Mouse (Mus musculus) kidney, embryonic 15.5 days (tissue): ENCODE data around the gene Ckap5. TPM values are rescaled to one million over a fixed set of nuclear protein-coding genes. Genes with fewer than 3 reads are reported as not detected.

Experiments
- ATAC-seq: fragments of 200-750 bp; cut with Nextera tagmentation; replicated peaks from 2 replicates; pipeline ENCODE4 v1.8.0; 2017; ENCODE audit warnings: moderate TSS enrichment; ENCODE audit not compliant: low FRiP score
- H3K27ac ChIP-seq: fragments of 300-500 bp; sonication (generic); 2 replicates; pipeline ENCODE4 v1.5.1; 2015; ENCODE audit warnings: mild to moderate bottlenecking, inconsistent platforms
- H3K27me3 ChIP-seq: fragments of 300-500 bp; sonication (generic); 2 replicates; pipeline ENCODE4 v1.6.1; 2015; ENCODE audit warnings: inconsistent platforms
- H3K36me3 ChIP-seq: fragments of 300-500 bp; sonication (generic); 2 replicates; pipeline ENCODE4 v1.6.1; 2015; ENCODE audit warnings: inconsistent platforms
- H3K4me1 ChIP-seq: fragments of 300-500 bp; sonication (generic); 2 replicates; pipeline ENCODE4 v1.6.1; 2015; ENCODE audit warnings: inconsistent platforms
- H3K4me2 ChIP-seq: fragments of 300-500 bp; sonication (generic); 2 replicates; pipeline ENCODE4 v1.6.1; 2015; ENCODE audit warnings: moderate library complexity, mild to moderate bottlenecking, inconsistent platforms
- H3K4me3 ChIP-seq: fragments of 300-500 bp; sonication (generic); replicated peaks from 2 replicates; pipeline ENCODE4 v1.5.1; 2015; ENCODE audit warnings: mild to moderate bottlenecking, inconsistent platforms
- H3K9ac ChIP-seq: fragments of 300-500 bp; sonication (generic); 2 replicates; pipeline ENCODE4 v1.6.1; 2015; ENCODE audit warnings: mild to moderate bottlenecking, inconsistent platforms
- H3K9me3 ChIP-seq: fragments of 300-500 bp; sonication (generic); replicated peaks from 2 replicates; pipeline ENCODE4 v1.6.1; 2016; ENCODE audit warnings: inconsistent platforms
- WGBS: fragments of 180-500 bp; shearing (Covaris S2); methylation state at CpG from one replicate; pipeline ENCODE4 v1.1.7; 2015; ENCODE audit warnings: mixed read lengths; 5-methylcytosine and 5-hydroxymethylcytosine counted together
- polyA plus RNA-seq: library from polyadenylated mRNA; unstranded; fragments of >200 nt; fragmentation: Nextera tagmentation; extraction: Ambion mirVana; gene quantifications from 2 replicates; pipeline ENCODE4 v1.2.1, GENCODE M21; 2015

Ckap5 gene
- polyA plus RNA-seq, 1 experiment from 2014 or later, result 83.3 TPM

DNA sequence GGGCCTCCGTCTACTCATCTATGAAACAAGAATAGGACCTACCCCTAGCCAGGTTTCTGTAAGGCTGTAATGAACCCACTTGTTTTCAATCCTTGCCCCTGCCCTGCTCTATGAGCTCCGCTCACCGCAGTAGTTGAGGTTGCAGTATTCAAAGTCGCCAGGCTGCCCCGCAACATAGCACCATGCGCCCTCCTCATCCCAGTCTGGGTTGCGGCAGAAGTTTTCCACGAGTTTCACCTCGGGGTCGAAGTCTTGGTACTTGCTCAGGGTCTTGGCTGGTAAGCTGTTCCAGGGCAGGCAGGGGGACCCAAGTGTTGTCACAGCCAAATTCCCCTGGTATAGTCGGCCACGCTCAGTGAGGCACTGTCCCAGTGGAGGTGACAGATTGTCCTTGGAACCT, 103.8 kb downstream of the Ckap5 start:
- Histone ChIP-seq H3K27me3 (no peaks in the 10 kb centered on the region), H3K4me2 (no peak overlapping the region), H3K36me3 (no peaks in the 10 kb centered on the region), H3K9me3 (no peaks in the 10 kb centered on the region), H3K27ac (no peak overlapping the region), H3K9ac (no peak overlapping the region), H3K4me1 (no peaks in the 10 kb centered on the region), H3K4me3 (no peak overlapping the region)
- 88% methylated on average over 12 of the region's 12 CpGs for WGBS
- no peak for ATAC-seq

DNA sequence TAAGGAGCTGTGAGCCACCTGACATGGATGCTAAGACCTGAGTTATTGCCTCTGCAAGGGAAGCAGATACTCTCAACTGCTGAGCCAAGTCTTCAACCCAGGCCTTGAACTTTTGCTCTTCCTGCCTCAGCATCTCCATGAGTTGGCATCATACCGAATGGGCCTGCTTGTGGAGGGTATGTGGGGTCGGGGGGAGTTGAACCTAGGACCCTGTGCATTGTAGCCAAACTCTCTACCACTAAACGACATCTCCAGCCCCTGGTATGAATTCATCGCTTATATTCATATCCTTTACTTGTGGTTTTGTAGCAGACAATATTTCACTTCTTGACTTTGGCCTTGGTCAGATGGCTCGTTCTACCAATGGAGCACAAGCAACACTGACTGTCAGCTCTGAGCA, 105.3 kb downstream of the Ckap5 start:
- H3K4me2 ChIP-seq, result no peak overlapping the region
- no peak overlapping the region for H3K27ac ChIP-seq
- no peak overlapping the region for H3K9ac ChIP-seq
- no peaks in the 10 kb centered on the region for H3K9me3 ChIP-seq
- no peaks in the 10 kb centered on the region for H3K27me3 ChIP-seq
- WGBS, result 87% methylated on average over 5 of the region's 5 CpGs
- no peaks in the 10 kb centered on the region for H3K4me1 ChIP-seq
- H3K4me3 ChIP-seq, result no peak overlapping the region
- H3K36me3 ChIP-seq, result no peaks in the 10 kb centered on the region
- ATAC-seq, result no peak

DNA sequence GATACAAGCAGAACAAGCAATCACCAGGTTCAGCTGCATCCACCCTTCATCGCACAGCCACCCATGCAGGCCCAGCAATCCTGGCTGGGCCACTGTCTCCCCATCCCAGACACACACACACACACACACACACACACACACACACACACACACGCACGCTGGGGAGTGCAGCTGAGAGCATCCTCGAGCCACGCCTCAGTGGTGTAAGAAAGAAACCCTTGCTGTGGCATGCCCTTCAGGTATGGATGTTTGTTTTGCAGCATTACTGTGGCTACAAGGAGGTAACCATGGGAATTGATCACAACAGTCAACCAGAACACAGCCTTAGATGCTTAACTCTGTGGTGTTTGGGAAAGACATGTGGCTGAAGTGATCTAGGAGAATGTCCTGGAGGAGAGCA, 105.8 kb downstream of the Ckap5 start:
- Histone ChIP-seq H3K4me1 (no peaks in the 10 kb centered on the region), H3K9me3 (no peaks in the 10 kb centered on the region), H3K4me2 (no peak overlapping the region), H3K27me3 (no peaks in the 10 kb centered on the region), H3K36me3 (no peaks in the 10 kb centered on the region), H3K4me3 (no peak overlapping the region), H3K9ac (no peak overlapping the region), H3K27ac (no peak overlapping the region)
- no peak for ATAC-seq
- WGBS, result 77% methylated on average over 5 of the region's 5 CpGs

DNA sequence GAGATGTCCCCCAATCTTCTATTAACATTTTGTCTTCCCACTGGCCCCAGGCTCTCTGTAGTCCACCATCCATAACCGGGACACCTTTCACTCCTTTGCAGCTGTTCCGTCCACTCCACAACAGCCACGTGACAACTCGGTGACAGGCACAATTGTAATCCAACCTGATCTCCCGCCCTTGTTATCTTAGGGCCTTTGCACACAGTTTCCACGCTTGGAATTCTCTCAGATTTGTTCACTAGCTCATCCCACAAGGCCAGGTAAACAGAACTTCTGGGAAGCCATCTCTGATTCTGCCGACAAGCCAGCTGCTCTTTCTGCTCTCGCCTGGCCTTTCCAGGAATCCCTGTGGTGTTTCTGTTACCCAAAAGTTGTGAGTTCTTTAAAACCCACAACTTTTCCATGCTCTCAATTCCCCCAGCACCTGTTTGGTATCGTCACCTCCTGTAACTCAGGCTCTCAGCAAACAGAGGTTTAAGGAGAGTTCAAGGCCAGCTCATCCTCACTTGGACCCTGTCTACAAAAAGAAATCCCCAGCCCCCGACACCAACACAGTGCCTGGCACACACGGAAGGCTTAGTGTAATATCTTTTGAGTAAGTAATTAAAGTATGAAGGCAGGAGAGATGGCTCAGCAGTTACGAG, 106.9 kb downstream of the Ckap5 start:
- 74% methylated on average over 12 of the region's 12 CpGs for WGBS
- H3K9me3 ChIP-seq, result no peaks in the 10 kb centered on the region

DNA sequence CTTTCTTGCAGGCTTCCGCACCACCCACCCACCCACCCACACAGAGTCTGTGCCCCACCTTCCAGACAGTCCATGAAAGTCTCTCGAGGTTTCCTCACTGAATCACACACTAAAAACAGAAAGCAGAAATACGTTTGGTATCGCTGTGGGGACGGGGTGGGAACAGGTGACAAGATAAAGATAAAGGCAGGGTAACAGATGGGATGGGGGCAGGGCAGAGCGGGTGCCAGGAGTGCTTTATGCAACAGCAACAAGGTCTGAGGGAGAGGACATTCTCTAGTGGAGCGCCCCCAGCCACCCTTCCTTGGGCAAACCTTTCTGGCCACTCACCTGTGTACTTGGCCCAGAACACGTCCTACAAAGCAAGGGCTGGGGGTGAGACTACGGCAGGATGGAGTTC, 108.3 kb downstream of the Ckap5 start:
- Histone ChIP-seq H3K9me3 (no peaks in the 10 kb centered on the region), H3K9ac (no peak overlapping the region), H3K27me3 (no peaks in the 10 kb centered on the region), H3K27ac (no peak overlapping the region), H3K4me3 (no peak overlapping the region), H3K36me3 (no peaks in the 10 kb centered on the region), H3K4me1 (no peaks in the 10 kb centered on the region), H3K4me2 (no peak overlapping the region)
- ATAC-seq, result no peak
- 85% methylated on average over 9 of the region's 9 CpGs for WGBS

More for the DNA sequence above, 106.9 kb downstream of the Ckap5 start:
- Histone ChIP-seq H3K27me3 (no peaks in the 10 kb centered on the region), H3K4me3 (no peak overlapping the region), H3K36me3 (no peaks in the 10 kb centered on the region), H3K4me2 (no peak overlapping the region), H3K9ac (no peak overlapping the region), H3K4me1 (no peaks in the 10 kb centered on the region), H3K27ac (no peak overlapping the region)
- no peak for ATAC-seq

DNA sequence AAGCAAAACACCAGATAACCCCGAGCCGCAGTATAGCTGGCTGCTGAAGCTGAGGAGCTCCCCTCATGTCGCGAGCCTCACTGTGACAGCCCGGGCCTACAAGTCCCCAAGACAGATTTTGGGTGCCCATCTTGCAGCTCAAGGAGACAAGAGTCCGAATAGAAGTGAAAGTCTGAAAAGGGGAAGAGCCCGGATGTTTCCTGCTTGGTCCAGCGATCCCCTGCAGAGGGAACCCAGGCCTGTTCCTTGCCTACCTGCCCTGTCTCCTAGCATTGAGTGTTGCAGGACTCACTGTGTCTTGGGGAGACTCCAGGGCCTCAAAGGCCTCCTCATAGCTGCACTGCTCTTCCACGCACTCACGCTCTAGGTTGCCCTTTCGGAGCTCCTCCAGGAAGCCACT, 108.9 kb downstream of the Ckap5 start:
- H3K27ac ChIP-seq, result no peak overlapping the region

DNA sequence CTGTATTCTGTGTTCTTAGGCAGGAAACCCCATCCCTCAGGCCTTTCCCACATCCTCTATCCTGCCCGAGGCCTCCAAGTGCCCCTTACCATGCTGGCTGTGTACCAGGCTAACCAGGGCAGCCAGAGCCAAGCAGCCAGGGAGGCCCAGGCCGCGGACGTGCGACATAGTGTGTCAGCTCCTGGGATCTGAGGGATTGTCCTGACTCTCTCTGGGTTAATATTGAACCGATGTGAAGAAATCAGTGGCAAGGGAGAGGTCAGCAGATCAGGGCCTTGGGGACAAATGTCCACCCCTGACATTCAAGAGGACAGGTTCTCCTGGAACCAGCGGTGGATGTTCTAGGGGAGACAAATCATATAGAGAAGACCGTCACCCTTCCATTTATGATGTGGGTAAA, 109.7 kb downstream of the Ckap5 start, which contains the start of gene F2:
F2 (minus strand) TSS at position 186 of the 400 bp plus-strand sequence.
- H3K27ac ChIP-seq, result no peak within 1 kb of the TSS
- H3K27me3 ChIP-seq, result no peaks in the 10 kb centered on the region
- WGBS, result 86% methylated on average over 8 of the region's 8 CpGs
- H3K36me3 ChIP-seq, result no peaks in the 10 kb centered on the region
- H3K4me2 ChIP-seq, result no peak within 1 kb of the TSS
- H3K4me1 ChIP-seq, result no peaks in the 10 kb centered on the region
- ATAC-seq, result no peak
- H3K4me3 ChIP-seq, result no peak within 1 kb of the TSS
- no peaks in the 10 kb centered on the region for H3K9me3 ChIP-seq
- no peak within 1 kb of the TSS for H3K9ac ChIP-seq

More for the DNA sequence above, 108.9 kb downstream of the Ckap5 start:
- H3K4me2 ChIP-seq, result no peak overlapping the region
- no peaks in the 10 kb centered on the region for H3K36me3 ChIP-seq
- H3K9me3 ChIP-seq, result no peaks in the 10 kb centered on the region
- H3K4me1 ChIP-seq, result no peaks in the 10 kb centered on the region
- H3K27me3 ChIP-seq, result no peaks in the 10 kb centered on the region
- H3K4me3 ChIP-seq, result no peak overlapping the region
- WGBS, result 91% methylated on average over 11 of the region's 11 CpGs
- H3K9ac ChIP-seq, result no peak overlapping the region
- ATAC-seq, result no peak

DNA sequence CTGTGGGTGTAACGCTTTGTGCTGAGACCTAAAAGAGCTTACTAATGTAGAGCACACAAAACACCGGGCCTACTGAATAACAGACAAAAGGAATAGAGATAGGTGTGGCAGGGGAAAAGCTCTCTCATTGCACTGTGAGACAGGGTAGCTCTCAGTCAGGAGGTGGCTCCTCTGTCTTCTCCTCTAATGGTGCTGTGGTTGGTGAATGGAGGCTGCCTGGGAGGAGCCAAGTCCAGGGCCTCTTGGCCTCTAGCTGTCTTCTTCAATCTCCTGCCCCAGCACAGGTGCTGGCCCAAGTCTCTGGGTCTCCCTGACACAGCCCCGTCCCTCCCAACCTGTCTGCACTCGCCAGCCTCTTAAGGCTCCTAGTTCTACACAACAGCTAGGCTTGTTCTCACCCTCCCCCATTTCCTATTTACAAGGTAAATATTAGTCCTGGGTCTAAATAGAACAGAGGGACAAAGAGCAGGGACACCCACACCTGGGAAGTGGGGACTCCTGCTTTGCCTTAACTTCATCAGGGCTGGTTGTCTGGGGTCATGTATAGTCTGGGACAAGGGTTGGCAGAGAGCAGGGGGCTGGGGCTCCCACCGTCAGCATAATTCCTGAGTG, 110.3 kb downstream of the Ckap5 start:
- no peak overlapping the region for H3K4me3 ChIP-seq
- H3K27ac ChIP-seq, result no peak overlapping the region
- no peak overlapping the region for H3K9ac ChIP-seq
- H3K4me2 ChIP-seq, result no peak overlapping the region
- 89% methylated on average over 5 of the region's 5 CpGs for WGBS
- no peak for ATAC-seq
- peaks cover 3% of the 10 kb centered on the region for H3K36me3 ChIP-seq
- H3K4me1 ChIP-seq, result no peaks in the 10 kb centered on the region
- no peaks in the 10 kb centered on the region for H3K9me3 ChIP-seq
- no peaks in the 10 kb centered on the region for H3K27me3 ChIP-seq

DNA sequence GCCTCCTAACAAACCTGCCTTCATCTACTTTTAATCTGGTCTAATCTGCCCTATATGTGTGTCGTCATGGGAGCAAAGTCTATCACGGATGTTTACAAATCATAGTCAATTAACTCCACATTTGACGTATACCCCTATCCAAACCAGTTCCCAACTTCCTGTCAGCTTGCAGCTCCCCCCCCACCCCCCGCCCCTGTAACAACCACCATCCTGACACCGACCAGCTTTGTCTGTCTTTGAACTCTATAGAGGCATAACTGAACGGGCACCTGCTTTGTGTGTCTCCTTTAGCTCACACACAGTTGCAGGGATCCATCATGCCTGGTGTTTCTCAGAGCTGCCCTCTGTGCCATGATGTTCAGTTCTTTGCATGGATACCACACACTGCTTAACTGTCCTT, 112.4 kb downstream of the Ckap5 start:
- no peak for ATAC-seq
- WGBS, result 74% methylated on average over 6 of the region's 6 CpGs
- H3K36me3 ChIP-seq, result peaks cover 23% of the 10 kb centered on the region

DNA sequence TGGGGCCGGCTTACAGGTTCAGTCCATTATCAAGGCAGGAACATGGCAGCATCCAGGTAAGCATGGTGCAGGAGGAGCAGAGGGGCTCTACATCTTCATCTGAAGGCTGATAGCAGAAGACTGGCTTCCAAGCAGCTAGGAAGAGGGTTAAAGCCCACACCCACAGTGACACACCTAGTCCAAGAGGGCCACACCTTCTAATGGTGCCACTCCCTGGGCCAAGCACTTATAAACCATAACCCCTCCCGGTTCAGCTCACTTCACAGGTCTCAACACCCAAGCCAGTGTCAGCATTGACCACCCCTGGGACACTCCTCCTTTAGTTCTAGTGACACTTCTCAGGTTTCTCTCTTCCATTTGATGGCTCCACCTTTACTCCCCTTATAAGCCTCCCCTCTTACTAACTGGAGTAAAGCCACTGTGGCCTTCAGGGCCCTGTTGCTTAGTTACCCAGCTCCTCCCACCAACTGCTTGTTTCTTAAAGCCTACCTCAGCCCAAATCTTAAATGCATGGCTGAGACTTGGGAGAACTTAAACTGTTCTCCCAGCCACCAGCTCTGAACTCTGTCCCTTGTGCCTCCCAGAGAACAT, 116.4 kb downstream of the Ckap5 start:
- Histone ChIP-seq H3K9ac (no peak overlapping the region), H3K27me3 (no peaks in the 10 kb centered on the region), H3K27ac (no peak overlapping the region), H3K9me3 (no peaks in the 10 kb centered on the region), H3K4me2 (no peak overlapping the region), H3K36me3 (peaks cover 63% of the 10 kb centered on the region), H3K4me3 (no peak overlapping the region), H3K4me1 (no peaks in the 10 kb centered on the region)
- 80% methylated on average over 2 of the region's 2 CpGs for WGBS
- no peak for ATAC-seq

More for the DNA sequence above, 112.4 kb downstream of the Ckap5 start:
- H3K4me2 ChIP-seq, result no peak overlapping the region
- no peak overlapping the region for H3K4me3 ChIP-seq
- H3K9me3 ChIP-seq, result no peaks in the 10 kb centered on the region
- H3K4me1 ChIP-seq, result no peaks in the 10 kb centered on the region
- H3K27ac ChIP-seq, result no peak overlapping the region
- no peak overlapping the region for H3K9ac ChIP-seq
- H3K27me3 ChIP-seq, result no peaks in the 10 kb centered on the region

DNA sequence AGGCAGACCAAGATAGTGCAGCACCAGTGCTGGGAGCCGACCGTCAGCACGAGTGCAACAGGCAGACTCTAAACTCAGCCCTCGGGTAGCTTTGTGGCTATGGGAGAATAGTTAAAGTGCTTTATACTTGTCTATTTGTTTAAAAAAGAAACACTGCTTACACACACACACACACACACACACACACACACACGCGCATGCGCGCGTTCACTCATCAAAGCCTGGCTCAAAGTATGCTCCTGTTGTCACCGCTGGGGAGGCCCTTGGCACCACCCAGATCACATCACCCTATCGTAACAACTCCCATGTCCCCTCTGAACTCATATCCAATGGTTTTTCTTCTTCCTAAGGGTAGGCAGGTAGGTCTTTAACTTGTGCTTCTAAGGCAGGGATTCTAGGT, 117.5 kb downstream of the Ckap5 start:
- H3K36me3 ChIP-seq, result peaks cover 66% of the 10 kb centered on the region
- H3K9ac ChIP-seq, result no peak overlapping the region
- peaks cover 7% of the 10 kb centered on the region for H3K4me1 ChIP-seq
- no peak overlapping the region for H3K27ac ChIP-seq
- H3K9me3 ChIP-seq, result no peaks in the 10 kb centered on the region
- no peak for ATAC-seq
- no peak overlapping the region for H3K4me3 ChIP-seq
- WGBS, result 94% methylated on average over 11 of the region's 11 CpGs
- H3K4me2 ChIP-seq, result no peak overlapping the region
- H3K27me3 ChIP-seq, result no peaks in the 10 kb centered on the region

DNA sequence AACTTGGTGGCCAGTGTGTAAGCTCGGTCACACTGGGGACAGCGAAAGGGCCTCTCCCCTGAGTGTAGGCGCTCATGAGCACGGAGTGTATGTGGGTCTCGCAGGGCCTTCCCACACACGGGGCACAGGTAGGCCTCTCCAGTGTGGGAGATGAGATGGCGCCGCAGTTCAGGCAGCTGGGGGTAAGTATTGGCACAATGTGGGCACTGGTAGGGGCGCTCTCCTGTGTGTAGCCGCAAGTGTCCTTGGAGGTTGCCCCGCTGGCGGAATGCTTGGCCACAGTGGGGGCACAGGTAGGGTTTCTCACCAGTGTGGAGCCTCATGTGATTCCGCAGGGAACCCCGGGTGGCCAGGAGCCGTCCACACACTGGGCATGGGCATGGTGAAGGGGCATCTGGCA, 118.8 kb downstream of the Ckap5 start:
- peaks cover 66% of the 10 kb centered on the region for H3K36me3 ChIP-seq
- no peak overlapping the region for H3K4me3 ChIP-seq
- ATAC-seq, result no peak
- H3K9ac ChIP-seq, result no peak overlapping the region
- no peak overlapping the region for H3K27ac ChIP-seq
- H3K27me3 ChIP-seq, result no peaks in the 10 kb centered on the region
- 98% methylated on average over 15 of the region's 15 CpGs for WGBS
- H3K4me1 ChIP-seq, result peaks cover 8% of the 10 kb centered on the region
- no peak overlapping the region for H3K4me2 ChIP-seq
- no peaks in the 10 kb centered on the region for H3K9me3 ChIP-seq
